Mouse (Mus musculus) heart, adult 18-20 months (tissue): ENCODE results near the gene Dhx58. TPM values are rescaled to one million over a fixed set of nuclear protein-coding genes. Genes with fewer than 3 reads are reported as not detected.

Source experiments
- DNase-seq, 2 experiments: peaks; one replicate each; pipeline ENCODE4 v3.0.0; 2021 to 2022; ENCODE audit warnings: mixed read lengths in 1 of 2
- long read RNA-seq, 2 experiments: library from polyadenylated mRNA; stranded (forward); transcript quantifications; one replicate each; pipeline ENCODE4 v2.0.0; 2021
- total RNA-seq, 2 experiments: library from RNA; stranded (reverse); gene quantifications; 2 replicates each; pipeline ENCODE4 v1.2.3; 2021

The Dhx58 gene
- 1 to 10 TPM in 1 of 2 experiments, under 1 TPM in 1; 0.60 to 1.0 TPM for total RNA-seq
- long read RNA-seq, experiment 1: 0 reads
- long read RNA-seq, experiment 2: 0 reads

GRCm38 (mm10) chr11:100703851-100704531, at the start of gene Dhx58:
Dhx58 (minus strand) TSS chr11:100704271.
- peak; percentile 56 to 58 for DNase-seq

DNA sequence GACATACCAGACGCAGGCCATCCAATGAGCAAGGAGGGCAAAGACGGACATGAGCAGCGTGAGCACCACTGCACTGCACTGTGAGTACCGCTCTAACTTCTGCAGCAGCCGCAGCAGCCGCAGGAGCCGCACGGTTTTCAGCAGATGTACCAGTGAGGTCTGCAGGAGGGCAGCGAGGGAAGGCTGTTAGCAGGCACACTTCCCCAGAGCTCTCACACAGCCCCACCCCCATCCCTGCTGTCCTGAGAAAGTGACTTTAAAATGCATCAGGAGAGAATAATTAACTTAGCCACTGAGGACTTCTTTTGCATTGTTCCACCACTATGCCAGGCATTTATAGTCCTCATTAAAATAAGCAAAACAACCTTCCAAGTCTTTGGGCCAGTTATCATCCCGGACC, 48.2 kb upstream of the Dhx58 start:
- no peak for DNase-seq

DNA sequence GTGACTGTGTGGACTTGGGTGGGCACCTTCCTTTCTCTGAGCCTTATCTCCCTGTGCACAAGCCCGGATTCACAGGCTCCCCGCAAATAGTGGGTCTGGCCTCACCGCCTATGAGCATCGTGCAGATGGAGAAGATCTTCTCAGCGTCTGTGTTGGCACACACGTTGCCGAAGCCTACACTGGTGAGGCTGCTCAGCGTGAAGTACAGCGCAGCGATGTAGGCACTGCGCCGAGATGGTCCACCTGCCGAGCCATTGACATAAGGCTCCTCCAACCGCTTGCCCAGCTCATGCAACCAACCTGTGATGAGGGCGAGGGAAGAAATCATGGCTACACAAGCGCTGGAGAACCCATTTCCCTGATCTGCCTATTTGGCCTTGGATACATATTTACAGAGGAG, 46.1 kb upstream of the Dhx58 start:
- no peak for DNase-seq

- no peak for DNase-seq
Measured at GRCm38 (mm10) chr11:100749469-100749868, 45.4 kb upstream of the Dhx58 start.

DNA sequence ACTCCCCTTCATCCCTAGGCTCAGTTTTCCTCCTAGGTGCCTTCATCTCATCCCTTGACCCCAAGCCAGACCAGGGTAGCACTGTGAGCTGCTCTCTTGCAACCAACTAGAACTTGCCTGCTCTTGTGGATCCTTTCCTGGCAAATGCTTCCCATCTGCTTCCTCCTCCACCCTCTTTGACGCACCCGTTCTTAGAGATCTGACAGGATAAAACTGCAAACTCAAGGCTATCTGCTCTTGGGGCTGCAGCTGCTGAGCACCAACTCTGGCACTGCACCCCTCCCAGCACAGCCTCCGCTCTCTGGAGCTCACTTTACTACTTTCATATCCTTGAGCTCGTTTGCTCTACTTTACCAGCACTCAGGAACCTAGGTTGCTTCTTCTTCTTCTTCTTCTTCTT, 44.5 kb upstream of the Dhx58 start:
- no peak for DNase-seq

DNA sequence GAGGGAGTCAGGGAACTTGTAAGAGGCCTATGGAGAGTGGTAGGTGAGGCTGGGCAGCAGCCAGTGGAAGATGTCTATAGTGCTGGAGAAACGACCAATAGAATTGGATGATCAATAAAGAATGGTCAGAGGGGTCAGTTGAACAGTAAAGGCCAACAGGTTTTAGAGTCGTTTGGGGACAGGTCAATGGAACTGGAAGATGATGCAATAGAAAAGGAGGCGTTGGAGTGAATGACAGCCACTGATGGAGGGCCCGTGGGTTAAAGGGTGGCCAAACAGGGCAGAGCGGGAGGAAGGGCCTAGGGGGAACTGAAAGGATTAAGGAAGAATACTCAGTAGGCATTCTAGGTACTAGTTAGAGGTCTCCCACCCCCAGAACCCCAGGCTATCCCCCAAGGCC, 43.0 kb upstream of the Dhx58 start:
- no peak for DNase-seq

GRCm38 (mm10) chr11:100746546-100746945, 42.5 kb upstream of the Dhx58 start:
- DNase-seq: no peak

DNA sequence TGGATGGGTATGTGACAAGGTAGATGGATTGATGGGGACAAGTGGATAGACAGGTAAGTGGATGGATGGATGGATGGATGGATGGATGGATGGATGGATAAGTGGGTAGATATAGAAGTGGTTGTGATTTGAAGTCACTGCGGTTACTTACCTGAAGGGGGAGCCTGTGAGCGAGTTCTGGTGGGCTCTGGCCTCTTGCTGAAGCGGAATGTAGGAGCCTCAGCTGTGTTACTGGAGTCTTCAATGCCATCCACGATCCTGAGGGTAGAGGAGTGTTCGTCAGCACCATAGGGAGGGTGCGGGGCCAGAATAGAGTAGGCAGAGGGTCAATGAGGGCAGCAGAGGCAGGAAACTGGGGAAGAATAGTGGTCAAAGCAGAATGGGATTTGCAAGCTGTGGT, 41.0 kb upstream of the Dhx58 start:
- DNase-seq: peak; percentile 36 to 74

- DNase-seq: peak; percentile 54 to 65
Measured at GRCm38 (mm10) chr11:100741348-100741747, 37.3 kb upstream of the Dhx58 start.

DNA sequence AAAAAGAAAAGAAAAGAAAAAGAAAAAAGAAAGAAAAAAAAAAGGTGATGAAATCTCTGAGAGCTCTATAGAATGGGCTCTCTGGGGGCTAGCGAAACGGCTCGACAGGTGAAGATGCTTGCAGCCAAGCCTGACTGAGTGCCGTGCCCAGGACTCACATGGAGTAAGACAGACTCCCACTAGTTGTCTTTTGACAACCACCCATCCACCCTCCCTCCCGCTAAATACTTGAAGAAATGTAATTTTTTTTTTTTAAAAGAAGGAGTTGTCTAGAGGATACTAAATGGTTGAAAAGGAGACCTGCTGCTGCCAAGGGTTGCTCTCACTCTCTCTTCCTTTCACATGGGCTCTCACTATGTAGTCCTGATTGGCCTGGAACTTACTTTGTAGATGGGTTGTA, 34.7 kb upstream of the Dhx58 start:
- DNase-seq: no peak

DNA sequence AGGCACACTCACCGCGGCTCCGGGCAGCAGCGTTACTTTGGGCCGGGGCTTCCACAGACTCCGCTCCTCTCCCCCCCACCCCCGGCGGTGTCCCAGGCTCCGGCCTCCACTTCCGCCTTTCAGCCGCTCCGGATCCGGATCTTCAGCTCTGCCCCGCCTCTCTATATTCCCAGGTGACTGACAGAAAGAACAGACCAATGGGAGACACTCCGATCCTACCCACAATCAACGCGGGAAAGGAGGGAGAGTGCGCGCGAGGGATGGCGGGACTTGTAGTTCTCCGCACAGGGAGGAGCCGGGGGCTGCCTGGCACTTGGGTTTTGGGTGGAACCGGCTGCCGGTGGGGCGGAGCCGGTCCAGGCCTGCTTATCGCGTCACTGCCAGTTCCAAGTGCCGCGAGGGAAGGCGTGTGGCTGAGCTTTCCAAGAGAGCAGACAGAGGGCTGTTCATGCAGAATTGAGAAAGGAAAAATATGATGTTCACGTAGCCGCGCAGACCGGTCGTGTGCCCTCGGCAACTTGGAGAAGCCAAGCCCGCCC, 34.1 kb upstream of the Dhx58 start, which contains the start of gene Rab5c:
Gene Rab5c (minus strand): TSS at position 150 of the 539 bp plus-strand sequence.
- DNase-seq: peak; percentile 99 to 100

DNA sequence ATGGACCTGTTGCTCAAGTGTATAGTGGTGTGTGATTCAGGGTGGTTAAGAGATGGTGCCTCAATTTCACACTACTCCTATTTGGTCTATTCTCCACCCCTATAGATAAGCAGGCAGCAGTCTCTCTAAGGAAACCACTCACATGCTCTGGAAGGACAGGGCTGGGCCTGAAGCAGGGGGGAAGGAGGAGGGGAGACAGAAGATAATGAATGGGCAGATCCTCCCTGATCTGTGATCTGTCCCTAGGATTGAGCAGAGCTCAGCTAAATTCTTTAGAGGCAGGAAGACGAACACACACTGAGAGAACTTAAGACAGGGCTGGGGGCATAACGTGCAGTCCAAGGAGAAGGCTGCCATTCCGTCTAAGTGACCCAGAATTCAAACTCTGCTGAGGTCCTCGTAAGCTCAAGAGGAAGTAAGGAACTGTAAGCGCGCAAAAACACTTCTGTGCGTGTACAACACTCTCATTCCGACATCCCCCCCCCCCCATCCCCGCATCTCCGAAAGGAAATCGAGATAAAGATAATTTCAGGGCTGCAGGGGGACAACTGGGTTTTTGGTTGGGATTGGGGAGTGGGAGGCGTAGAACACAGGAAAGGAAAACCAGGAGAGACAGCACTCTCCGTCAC, 33.1 kb upstream of the Dhx58 start:
- no peak for DNase-seq

GRCm38 (mm10) chr11:100736746-100737080, 32.6 kb upstream of the Dhx58 start:
- DNase-seq: no peak

- no peak for DNase-seq
Measured at GRCm38 (mm10) chr11:100735954-100736745, 32.1 kb upstream of the Dhx58 start.

GRCm38 (mm10) chr11:100735134-100735865, 31.2 kb upstream of the Dhx58 start:
- no peak for DNase-seq

- DNase-seq: peak in 1 of 2 experiments; percentile 59
Measured at GRCm38 (mm10) chr11:100730477-100731205, 26.6 kb upstream of the Dhx58 start.

DNA sequence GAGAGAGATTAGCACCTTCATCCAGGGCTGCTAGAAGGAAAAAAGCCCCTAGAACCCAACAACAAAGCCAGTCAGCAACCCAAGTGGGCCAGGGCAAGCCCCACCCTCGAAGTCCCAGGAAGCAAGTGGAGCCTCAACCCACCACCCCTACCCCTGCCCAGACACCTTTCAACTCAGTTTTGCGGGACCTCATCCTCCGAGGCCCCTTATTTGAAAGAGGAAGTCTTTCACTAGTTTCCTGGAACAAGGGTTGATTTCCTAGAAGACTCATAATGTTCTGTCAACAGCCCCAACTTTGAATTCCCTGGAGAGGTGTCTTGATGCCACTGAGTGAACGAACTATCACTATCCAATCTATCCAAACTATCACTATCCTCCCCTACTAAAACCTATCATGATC, 25.9 kb upstream of the Dhx58 start:
- DNase-seq: no peak

- no peak for DNase-seq
Measured at GRCm38 (mm10) chr11:100728601-100729000, 24.5 kb upstream of the Dhx58 start.

GRCm38 (mm10) chr11:100727201-100727600, 23.1 kb upstream of the Dhx58 start:
- DNase-seq: no peak

GRCm38 (mm10) chr11:100724919-100725512, 20.9 kb upstream of the Dhx58 start:
- DNase-seq: peak; percentile 56 to 75

GRCm38 (mm10) chr11:100722493-100723028, 18.5 kb upstream of the Dhx58 start:
- no peak for DNase-seq
